Mouse (Mus musculus) heart, postnatal 14 days (tissue): ENCODE results near the gene Gm6309. TPM values are rescaled to one million over a fixed set of nuclear protein-coding genes. Genes with fewer than 3 reads are reported as not detected.

Source experiments
- total RNA-seq, 2 experiments: library from RNA; stranded (reverse); gene quantifications; 2 replicates each; pipeline ENCODE4 v1.2.3; 2021

The Gm6309 gene
- total RNA-seq, 2 experiments from 2014 or later, result not detected

Other genes starting within 250 kb of the Gm6309 start
- not detected for gene Cyp3a25, start 161.1 kb downstream of the Gm6309 start, total RNA-seq
- gene Cyp3a59, start 91.5 kb downstream of the Gm6309 start, total RNA-seq, result not detected
- not detected for gene Gm5565, start 10.2 kb downstream of the Gm6309 start, total RNA-seq
- gene 1700001J03Rik, start 14.6 kb upstream of the Gm6309 start, total RNA-seq, result under 1 TPM in 1 of 2 experiments, not detected in 1; 0.65 TPM
- gene Rnf6, start 50.8 kb upstream of the Gm6309 start, total RNA-seq, result 10 to 100 TPM; 42.1 to 42.3 TPM
- gene Cdk8, start 60.5 kb upstream of the Gm6309 start, total RNA-seq, result 10 to 100 TPM; 21.7 to 24.1 TPM
- under 1 TPM; 0.31 to 0.39 TPM for gene Wasf3, start 214.3 kb upstream of the Gm6309 start, total RNA-seq